Mouse (Mus musculus): Measurements from ENCODE around the gene Dhcr24.

- TF ChIP-seq CTCF (IDR thresholded peaks at IDR 0.05; ENCODE audit: borderline replicate concordance, insufficient read depth, low read depth, low read length): no peak
- no peak for TF ChIP-seq POLR2A (IDR thresholded peaks at IDR 0.05; ENCODE audit: borderline replicate concordance, insufficient read depth, low read length)
These were observed 14.2 kb downstream of the Dhcr24 start for GRCm38 (mm10) chr4:106575022-106575421.
